Mouse (Mus musculus) testis, adult 2 months (tissue): Measurements from ENCODE around the gene Ift43. TPM values are rescaled to one million over a fixed set of nuclear protein-coding genes. Genes with fewer than 3 reads are reported as not detected.

Experiments used
- H3K27ac ChIP-seq: fragments of 200-500 bp; 2 replicates; pipeline ENCODE4 v1.5.1; 2012; ENCODE audit warnings: low read depth, low read length; ENCODE audit not compliant: control insufficient read depth, insufficient read depth
- H3K27me3 ChIP-seq: fragments of 200-500 bp; 2 replicates; pipeline ENCODE4 v1.6.1; 2012; ENCODE audit warnings: mild to moderate bottlenecking, low read length, moderate library complexity; ENCODE audit not compliant: control insufficient read depth, insufficient read depth
- H3K36me3 ChIP-seq: fragments of 200-500 bp; 2 replicates; pipeline ENCODE4 v1.6.1; 2012; ENCODE audit warnings: mild to moderate bottlenecking, low read length; ENCODE audit not compliant: control insufficient read depth, insufficient read depth
- H3K4me1 ChIP-seq: fragments of 200-500 bp; 2 replicates; pipeline ENCODE4 v1.6.1; 2012; ENCODE audit warnings: low read length; ENCODE audit not compliant: control insufficient read depth, insufficient read depth
- H3K4me3 ChIP-seq: fragments of 200-500 bp; 2 replicates; pipeline ENCODE4 v1.5.1; 2012; ENCODE audit warnings: low read depth, mild to moderate bottlenecking, low read length, moderate library complexity, mixed read lengths; ENCODE audit not compliant: control insufficient read depth
- CTCF ChIP-seq: fragments of 200-500 bp; IDR thresholded peaks from 2 replicates; pipeline ENCODE4 v1.5.1; 2012; ENCODE audit warnings: low read depth, mild to moderate bottlenecking, inconsistent platforms, low read length, moderate library complexity; ENCODE audit not compliant: control insufficient read depth, insufficient read depth, insufficient replicate concordance
- POLR2A ChIP-seq: fragments of 200-500 bp; IDR thresholded peaks from 2 replicates; pipeline ENCODE4 v1.6.1; 2012; ENCODE audit warnings: low read depth, mild to moderate bottlenecking, inconsistent platforms, low read length, moderate library complexity; ENCODE audit not compliant: control insufficient read depth
- polyA plus RNA-seq: library from polyadenylated mRNA; depleted of rRNA; stranded (reverse); fragments of >200 nt; gene quantifications from 2 replicates; pipeline ENCODE4 v1.2.3, GENCODE M21; 2012

Gene Ift43
- polyA plus RNA-seq, 1 experiment, result 219 TPM

DNA sequence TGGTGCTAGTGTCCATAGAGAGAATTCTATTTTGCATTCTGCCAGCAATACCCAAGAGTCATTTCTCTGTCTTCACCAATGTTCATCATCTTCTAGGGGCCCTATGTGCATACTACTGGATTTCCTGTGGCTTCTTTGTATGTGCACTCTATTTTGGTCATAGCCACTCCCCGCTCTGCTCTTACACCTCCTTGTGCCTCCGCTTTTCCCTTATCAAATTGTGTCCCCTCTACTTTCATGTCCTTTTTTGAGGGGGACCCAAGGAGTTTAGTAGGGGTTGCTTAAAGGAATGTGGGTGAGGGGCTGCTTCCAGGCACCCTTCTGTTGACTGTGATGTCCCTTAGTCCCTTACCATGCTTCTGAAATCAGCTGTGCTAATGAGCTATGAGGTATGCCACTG lies 35.6 kb upstream of the Ift43 start:
- Histone ChIP-seq H3K27ac (no peak overlapping the region), H3K4me1 (no peaks in the 10 kb centered on the region), H3K4me3 (no peak overlapping the region), H3K27me3 (no peaks in the 10 kb centered on the region), H3K36me3 (peaks cover 1% of the 10 kb centered on the region; the same call in 1 of the 2 replicates)
- TF ChIP-seq CTCF (no peak), POLR2A (no peak)

DNA sequence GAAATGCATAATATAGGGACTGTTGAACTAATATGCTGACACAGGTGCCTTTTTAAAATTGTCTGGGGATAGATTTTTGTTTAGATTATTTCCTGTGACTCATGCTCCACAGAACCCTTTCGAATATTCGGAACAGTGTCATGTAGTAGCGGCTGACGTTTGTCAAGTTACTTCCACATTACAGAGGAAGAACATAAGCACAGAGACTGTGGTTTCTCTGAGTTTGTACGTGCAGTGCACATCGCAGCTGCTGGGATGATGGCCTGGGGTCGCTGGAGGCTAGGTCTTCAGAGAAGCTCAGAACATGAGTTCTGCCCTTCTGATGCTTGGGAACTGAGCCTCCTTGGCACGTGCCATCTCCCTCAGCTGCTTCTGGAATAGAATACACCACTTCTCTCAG lies 35.0 kb upstream of the Ift43 start:
- no peaks in the 10 kb centered on the region for H3K27me3 ChIP-seq
- H3K4me3 ChIP-seq, result no peak overlapping the region
- TF ChIP-seq CTCF (no peak), POLR2A (no peak)
- peaks cover under 1% of the 10 kb centered on the region; the same call in 1 of the 2 replicates for H3K36me3 ChIP-seq
- no peaks in the 10 kb centered on the region for H3K4me1 ChIP-seq
- H3K27ac ChIP-seq, result no peak overlapping the region

DNA sequence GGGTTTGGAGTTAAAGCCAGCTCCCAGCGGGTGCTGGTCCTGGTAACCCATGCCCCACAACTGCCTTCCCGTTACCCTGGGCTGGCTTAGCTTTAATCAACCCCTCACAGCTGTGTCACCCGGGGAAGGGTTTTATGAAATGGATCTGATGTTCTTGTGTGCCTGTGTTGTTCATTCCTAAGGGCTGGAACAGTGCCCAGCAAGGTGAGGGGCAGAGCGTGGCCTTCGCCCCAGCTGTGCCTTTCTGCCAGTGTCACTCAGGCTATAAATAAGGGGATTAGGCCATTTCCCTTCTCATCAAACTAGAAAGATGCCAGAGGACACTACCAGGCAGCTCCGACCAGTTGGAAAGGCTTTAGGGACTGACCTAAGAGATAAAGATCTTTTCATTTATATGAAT lies 32.5 kb upstream of the Ift43 start:
- TF ChIP-seq POLR2A, result no peak
- TF ChIP-seq CTCF, result no peak
- H3K4me3 ChIP-seq, result no peak overlapping the region
- no peaks in the 10 kb centered on the region for H3K4me1 ChIP-seq
- no peak overlapping the region for H3K27ac ChIP-seq
- H3K27me3 ChIP-seq, result no peaks in the 10 kb centered on the region
- H3K36me3 ChIP-seq, result no peaks in the 10 kb centered on the region

- TF ChIP-seq POLR2A (no peak), CTCF (no peak)
- Histone ChIP-seq H3K27ac (no peak overlapping the region), H3K4me3 (no peak overlapping the region), H3K27me3 (no peaks in the 10 kb centered on the region), H3K4me1 (no peaks in the 10 kb centered on the region), H3K36me3 (no peaks in the 10 kb centered on the region)
Measured at GRCm38 (mm10) chr12:86051477-86051876, 30.9 kb upstream of the Ift43 start.

DNA sequence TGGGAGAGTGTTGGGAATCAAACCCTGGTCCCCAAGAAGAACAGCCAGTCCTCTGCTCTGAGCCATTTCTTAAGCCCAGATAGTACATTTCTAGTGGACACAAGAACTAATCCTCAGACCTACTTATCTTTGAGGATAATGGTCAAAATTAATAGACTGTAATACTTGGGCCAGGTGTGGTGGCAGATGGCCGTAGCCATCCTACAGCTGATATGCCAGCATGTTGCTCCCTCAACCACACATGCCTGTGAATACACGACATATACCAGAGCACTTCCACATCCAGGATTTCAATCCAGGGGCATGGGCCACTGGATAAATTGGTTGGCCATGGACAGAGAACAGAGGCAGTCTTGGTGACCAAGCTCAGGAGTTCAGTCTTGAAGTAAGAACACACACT lies 27.0 kb upstream of the Ift43 start:
- TF ChIP-seq POLR2A (no peak), CTCF (no peak)
- H3K27me3 ChIP-seq, result no peaks in the 10 kb centered on the region
- H3K36me3 ChIP-seq, result no peaks in the 10 kb centered on the region
- no peaks in the 10 kb centered on the region for H3K4me1 ChIP-seq
- H3K4me3 ChIP-seq, result no peak overlapping the region
- no peak overlapping the region for H3K27ac ChIP-seq

DNA sequence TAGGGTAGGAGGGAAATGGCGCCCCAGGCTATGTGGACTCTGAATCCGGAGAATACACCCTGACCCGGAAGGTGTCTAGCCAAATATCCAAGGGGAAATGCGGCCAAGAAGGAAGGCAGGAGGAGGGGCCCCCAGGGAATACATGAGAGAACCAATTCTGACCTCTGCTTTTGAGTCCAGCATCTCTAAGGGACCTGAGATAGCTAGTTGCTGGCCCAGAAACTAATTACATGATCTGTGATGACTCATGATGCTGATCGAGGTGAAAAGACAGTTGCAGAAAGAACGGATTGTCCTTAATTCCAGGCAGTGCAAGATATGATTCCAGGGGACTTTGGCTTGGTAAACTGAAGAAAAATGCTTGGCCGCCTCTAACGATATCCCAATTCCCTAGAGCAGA lies 25.4 kb upstream of the Ift43 start:
- Histone ChIP-seq H3K4me3 (no peak overlapping the region), H3K36me3 (no peaks in the 10 kb centered on the region), H3K27me3 (no peaks in the 10 kb centered on the region), H3K4me1 (no peaks in the 10 kb centered on the region), H3K27ac (no peak overlapping the region)
- no peak for TF ChIP-seq CTCF
- no peak for TF ChIP-seq POLR2A

- no peaks in the 10 kb centered on the region for H3K4me1 ChIP-seq
- no peak for TF ChIP-seq CTCF
- peak overlapping the region; percentile 1; the same call in 1 of the 2 replicates for H3K27ac ChIP-seq
- no peak overlapping the region for H3K4me3 ChIP-seq
- no peaks in the 10 kb centered on the region for H3K27me3 ChIP-seq
- no peaks in the 10 kb centered on the region for H3K36me3 ChIP-seq
Measured at GRCm38 (mm10) chr12:86057516-86057915, 24.8 kb upstream of the Ift43 start.

DNA sequence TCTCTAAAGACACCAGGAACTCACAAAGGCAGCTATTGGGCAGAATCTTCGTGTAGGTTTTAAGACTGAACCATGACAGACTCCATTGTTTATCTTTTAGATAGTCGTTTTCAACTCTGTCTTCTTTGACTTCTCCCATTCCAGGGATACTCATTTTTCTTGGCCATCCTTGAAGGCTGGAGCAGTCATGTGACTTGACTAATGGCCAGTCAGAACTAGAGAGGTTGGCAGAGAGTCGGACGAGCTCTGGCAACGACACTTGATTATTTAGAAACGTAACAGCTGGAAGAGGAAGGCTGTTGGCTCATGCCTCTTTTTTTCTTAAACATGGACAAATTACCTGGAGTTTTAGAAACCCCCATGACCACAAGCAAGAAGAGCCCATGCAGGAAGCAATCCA lies 23.0 kb upstream of the Ift43 start:
- no peak overlapping the region for H3K4me3 ChIP-seq
- TF ChIP-seq CTCF (no peak), POLR2A (no peak)
- H3K36me3 ChIP-seq, result no peaks in the 10 kb centered on the region
- H3K27ac ChIP-seq, result no peak overlapping the region
- no peaks in the 10 kb centered on the region for H3K27me3 ChIP-seq
- no peaks in the 10 kb centered on the region for H3K4me1 ChIP-seq
